Mouse (Mus musculus) ovary, adult 18-20 months (tissue): Measurements from ENCODE around the gene Clec16a.

Source experiments
- DNase-seq: peaks from one replicate; pipeline ENCODE4 v3.0.0; 2022; ENCODE audit warnings: low spot score, mixed read lengths

Gene Clec16a

DNA sequence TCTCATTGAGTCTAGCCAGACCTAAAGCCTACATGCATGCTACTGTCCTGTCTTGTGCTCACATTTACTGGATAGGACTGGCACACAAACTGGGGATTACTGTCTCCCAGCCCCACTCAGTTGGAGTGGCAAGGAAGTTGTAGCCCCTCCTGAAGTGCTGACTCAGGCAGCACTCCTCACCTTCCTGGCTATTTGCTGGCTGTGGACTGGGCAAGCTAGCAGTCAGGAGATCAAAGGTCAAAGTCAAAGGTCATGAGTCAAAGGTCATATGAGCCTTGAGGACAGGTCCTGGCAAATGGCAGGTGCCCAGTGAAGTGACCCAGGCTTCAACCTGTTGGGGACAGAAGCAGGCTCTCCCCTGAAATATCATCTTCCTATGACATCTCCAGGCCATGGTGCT lies 99.1 kb downstream of the Clec16a start:
- no peak for DNase-seq

DNA sequence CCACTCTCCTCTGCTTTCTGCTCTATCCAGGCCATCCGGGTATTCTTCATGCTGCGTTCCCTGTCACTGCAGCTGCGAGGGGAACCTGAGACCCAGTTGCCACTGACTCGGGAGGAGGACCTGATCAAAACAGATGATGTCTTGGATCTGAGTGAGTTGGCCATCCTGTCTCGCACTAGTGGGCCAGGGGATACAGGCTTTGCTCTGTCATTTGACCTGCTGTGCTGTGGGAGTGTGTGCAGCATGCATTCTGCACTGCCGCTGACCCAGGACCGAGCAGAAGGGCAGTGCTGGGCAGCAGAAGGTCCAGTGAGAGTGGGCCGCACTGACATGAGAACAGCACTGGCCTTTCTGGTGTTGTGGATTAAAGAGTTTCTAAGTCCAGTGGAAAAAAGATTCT lies 99.6 kb downstream of the Clec16a start:
- DNase-seq: no peak

DNA sequence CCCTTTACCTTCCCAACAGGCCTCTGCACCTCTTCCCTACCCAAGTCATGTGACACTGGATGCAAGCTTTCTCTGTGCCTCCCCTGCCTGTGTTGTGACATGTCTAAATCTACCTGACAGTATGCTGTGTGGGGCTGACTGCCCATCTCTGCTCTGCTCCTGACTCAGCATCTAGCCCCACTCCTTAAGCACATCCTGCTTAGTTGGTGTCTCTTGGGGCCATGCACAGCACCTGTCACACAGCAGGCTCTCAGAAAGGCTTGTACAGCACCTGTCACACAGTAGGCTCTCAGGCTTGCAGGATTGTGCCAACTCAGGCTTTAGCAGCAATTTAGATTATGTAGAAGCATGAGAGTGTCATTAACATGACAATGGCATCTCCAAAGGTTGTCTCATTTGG lies 106.7 kb downstream of the Clec16a start:
- DNase-seq: no peak

DNA sequence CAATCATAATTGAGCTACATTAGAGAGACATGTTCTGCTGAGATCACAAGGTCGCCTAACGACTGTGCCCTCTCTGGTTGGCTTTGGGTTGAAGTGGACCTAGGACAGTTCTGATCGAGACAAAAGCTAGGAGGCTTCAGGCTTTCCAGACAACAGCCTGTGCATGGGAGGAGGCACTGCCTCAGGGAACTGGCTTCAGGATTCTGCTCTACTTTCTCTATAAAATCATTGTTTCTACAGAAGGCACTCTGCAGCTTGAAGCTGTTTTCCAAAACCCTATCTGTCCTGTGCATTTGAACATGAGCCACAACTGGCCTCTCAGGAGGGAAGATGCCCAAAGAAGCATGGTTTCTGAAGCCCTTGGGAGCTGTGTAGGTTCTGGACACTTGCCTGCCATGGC lies 107.8 kb downstream of the Clec16a start:
- no peak for DNase-seq

DNA sequence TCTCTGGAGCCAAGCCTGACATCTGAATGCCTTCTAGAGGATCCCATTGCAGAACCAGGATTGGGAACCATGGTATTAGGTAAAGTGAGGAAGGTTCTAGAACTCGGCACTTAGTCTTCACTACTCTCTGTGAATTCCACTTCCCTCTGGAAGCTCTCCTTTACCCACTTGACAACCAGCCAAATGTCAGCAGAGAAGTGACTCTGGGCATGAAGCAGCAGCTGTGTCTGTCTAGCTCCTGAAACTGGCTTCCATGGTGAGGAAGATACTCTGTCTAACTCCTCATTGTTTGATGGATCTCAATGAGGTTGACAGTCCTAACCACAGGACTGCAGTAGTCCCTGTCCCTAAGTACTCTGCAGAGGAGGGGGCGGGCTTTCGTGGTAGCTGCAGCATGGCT lies 110.1 kb downstream of the Clec16a start:
- no peak for DNase-seq

DNA sequence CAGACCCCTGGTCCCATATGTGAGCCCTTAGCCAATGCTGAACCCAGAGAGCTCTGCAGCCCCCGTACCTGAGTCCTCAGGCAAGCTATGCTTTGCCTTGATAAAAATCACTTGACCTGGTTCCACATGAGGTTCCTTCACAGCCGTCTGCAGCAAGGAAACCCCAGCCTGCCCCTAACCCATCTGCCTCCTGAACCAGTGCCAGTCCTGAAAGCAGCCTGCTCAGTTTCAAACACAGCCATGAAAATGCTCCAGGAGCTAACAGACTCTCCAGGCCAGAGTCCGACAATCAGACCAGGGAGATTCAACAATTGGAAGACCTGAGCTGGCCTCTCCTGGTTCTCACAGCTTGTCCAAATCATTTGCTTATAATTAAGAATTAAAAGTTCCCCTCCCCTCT lies 110.8 kb downstream of the Clec16a start:
- DNase-seq: no peak

DNA sequence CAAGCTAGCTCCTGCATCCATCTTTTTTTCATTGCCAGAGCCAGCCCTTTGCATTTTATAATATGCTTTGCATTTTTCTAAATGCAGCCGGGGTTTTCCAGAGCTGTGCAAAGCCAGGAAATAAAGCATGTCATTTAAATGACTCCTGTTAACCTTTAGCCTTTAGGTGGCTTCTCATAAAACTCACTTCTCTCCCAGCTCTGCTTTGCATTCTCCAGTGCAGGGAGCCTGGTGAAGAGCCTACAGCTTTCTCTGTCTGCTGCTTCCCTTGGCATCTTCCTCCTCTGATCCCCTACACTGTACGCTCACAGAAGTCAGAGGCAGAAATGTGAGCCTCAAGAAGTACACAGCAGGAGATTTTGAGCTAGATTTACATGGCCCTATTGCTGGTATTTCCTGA lies 111.3 kb downstream of the Clec16a start:
- DNase-seq: no peak

DNA sequence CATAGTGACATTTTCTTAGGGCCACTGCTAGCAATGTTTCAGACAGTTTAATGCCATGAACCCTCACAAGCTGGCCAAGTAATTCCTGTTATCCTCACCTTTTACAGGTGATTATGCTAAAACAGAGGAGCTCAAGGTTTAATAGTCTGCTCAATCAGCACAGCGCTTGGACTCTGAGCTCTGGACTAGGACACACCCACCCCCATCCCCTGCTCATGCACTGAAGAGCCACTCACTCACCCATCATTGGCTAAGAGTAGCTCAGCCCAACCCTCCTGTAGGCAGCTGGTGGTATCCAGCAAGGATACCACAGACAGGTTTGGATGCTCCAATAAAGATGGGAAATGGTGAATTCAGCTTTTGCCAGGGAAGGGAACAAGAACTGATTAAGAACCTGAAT lies 111.8 kb downstream of the Clec16a start:
- DNase-seq: no peak

DNA sequence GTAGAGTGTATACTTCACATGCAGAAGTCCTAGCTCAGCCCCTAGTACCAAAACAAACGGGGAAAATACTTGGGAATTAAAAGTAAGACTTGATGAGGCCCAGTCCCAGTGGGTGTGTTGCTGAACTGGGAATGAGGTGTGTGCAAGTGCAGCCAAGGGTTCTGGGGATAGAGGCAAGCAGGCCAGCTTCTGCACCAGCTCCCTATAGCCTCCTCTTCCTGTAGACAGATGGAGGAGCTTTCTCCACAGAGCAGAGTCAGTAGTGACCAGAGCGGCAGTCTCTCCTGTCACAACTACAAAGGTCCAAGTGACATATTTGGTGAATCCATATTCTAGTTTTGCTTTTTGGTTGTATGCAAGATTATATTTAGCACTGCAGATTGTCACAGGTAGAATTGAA lies 114.1 kb downstream of the Clec16a start:
- no peak for DNase-seq

DNA sequence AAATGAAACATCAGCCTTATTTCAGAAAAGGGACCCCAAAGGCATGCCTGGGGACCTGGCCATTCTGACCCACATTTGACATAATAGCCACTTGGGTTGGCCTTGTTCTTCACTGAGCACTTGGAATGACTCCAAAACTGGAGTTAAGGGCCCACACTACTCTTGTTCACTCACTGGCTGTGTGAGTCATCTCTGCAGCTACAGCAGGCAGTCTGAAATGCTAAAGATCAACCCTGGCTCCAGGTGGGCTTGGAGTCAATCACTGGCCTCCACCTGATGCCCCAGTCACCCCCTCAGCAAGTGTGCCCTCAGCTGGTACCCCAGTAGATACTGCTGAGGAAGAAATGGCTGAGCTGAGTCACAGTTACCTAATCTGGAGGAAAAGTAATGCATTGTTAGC lies 115.4 kb downstream of the Clec16a start:
- DNase-seq: no peak

DNA sequence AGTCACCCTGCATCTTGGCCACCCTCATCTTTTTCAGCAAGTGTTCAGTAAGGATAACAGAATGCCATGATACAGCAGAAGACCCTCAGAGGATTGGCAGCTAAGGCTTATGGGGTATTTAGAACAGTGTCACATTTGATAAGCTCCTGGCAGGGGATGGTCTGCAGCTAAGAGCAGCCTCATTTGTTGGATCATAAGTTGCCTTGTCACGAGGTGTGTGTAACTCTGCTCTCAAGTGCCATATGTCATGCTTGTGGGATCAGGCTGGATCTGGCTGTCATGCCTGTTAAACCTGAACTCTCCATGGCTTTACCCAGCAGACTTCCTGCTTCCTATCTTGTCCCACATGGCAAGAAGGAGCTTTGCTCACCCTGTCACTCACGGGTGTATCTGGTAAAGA lies 116.2 kb downstream of the Clec16a start:
- DNase-seq: no peak

DNA sequence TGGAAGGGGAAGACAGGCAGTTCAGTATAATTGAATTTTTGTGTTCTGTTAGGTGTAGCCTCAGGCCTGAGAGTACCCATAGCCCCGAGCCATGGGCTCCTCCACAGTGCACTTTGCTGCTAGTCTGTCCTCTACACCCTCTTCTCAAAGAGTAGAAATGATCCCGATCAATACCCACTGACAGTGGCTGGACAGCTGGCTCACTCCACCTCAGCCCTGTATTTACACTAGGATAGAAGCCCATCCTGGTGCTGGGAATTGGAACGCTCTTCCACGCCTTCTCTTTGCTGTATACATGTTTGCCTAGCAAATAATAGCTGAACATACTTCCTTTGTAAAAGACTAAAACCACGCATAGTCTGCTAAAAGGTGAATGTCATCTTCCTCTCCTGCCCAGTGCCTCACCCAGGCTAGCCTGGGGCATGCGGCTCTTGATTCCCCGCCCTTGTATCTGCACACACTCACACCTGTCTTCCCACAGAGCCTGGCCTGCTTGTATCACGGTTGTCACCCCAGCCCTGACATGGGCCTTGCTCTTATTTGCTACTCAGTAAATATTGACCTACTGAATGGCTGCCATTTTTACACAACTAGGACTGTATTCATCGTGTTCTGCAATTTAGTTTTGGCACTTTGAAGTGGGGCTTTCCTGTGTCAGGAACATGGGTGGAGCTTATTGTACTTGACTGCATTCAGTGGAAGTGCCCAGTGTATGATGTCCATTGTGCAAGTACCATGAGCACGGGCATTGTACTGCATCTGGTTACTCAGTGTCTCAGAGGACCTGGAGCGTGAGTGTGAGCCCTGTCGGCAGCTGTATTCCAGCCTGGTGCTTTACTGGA lies 119.0 kb downstream of the Clec16a start:
- no peak for DNase-seq

DNA sequence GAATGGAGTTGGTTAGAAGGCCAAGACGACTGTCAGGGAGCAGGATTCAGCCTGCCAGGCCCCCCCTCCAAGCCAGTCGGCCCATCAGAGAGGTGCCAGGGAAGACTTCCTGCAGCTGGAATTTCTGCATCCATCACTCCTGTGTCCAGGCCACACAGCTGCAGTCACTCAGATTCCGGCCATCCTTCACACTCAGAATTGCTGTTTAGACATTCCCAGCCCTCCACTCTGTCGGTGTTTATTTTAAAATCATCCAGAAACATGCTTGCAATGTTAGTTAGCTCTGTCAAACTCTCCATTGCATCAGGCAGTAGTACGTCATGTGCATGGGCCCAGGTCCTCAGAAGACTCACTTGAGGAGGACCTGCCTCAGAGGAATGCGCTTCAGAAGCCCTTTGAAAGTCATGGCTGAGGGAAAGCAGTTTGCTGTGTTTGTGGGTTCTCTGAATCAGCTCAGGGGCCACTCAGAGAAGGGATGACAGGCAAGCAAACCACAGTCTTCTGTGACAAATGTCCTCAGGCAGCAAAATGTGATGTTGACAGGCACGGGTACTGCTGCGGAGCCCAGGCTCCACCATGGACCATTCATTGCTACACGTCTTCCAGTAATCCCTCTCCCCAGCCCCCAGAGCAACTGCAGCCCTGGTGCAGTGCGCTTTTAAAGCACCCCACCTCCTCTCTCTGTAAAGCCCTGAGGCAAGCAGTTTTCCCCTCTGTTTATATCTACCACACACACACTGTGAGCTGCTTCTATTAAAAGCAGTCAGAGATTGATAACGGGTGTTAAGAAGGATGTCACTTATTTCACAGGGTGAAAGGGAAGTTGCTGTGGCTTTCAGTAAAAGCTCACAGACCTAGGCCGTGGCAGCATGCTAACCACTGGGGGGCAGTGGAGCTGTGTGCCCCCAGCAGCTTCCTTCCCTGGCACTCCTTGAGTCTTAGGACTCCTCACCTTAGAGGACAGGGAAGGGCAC lies 120.1 kb downstream of the Clec16a start:
- no peak for DNase-seq

DNA sequence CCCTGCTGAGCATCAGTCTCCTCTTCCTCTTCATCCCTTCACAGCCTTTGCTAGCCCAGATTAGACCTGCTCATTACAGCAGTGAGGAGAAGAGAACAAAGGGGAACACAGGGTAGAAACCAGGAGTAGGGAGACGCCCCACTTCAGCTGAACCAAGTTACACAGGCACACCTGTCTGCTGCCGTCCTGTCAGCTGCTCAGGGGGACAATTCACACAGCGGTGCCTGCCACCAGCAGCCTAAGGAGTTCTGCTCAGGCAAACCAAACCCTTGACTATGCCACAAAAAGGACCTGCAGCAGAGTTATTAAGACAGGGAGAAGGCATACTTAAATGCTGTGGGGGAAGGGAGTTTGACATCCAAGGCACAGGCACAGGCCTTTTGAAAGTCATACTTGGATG lies 121.6 kb downstream of the Clec16a start:
- DNase-seq: no peak

DNA sequence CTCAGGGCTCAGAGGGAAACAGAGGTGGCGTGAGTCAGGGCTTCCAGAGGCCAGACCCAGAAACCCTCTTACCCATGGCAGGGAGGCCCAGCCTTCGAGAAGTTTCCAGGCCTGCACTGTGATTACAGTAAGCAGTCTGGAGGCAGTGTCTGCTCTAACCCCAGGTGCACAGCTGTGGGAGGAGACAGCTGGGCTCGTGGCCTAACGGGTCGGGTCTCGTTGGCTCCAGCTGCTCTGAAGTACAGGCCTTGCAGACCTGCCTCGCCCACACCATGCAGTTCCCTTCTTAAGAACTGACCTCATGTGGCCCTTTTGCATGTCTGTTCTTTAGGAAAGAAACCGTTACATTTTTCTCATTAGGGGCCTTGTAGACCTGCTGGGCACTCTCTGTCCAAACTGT lies 123.3 kb downstream of the Clec16a start:
- DNase-seq: no peak

DNA sequence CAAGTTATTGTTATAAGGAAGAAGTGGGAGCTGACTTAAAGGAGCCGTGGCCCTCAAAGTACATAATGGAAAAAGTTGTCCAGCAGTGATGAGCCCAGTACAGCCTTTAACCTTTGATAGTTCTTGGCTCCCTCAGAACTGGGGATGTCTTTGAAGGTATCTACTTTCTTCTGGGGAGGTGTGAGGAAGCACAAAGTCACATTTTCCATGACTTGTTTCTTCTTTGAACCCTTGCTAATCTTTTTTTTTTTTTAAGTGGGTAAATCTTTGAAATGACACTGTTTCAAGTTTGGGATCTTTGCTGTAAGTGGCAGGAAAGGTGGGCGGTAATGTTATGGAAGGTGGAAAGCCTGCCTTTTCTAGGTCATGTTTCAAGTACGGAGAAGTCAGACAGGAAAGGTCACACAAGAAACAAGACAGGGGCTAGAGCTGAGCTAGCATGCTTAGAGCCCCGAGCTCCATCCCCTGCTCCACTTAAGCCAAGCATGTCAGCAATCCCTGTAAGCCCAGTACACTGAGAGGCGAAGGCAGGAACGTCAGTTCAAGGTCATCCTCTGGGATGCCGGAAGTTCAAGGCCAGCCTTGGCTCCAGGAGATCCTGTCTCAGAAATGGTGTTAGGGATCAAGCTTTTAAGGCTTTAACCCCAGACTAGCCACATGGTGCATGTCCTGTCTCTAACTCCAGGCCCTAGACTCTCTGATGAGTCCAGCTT lies 124.0 kb downstream of the Clec16a start:
- no peak for DNase-seq

DNA sequence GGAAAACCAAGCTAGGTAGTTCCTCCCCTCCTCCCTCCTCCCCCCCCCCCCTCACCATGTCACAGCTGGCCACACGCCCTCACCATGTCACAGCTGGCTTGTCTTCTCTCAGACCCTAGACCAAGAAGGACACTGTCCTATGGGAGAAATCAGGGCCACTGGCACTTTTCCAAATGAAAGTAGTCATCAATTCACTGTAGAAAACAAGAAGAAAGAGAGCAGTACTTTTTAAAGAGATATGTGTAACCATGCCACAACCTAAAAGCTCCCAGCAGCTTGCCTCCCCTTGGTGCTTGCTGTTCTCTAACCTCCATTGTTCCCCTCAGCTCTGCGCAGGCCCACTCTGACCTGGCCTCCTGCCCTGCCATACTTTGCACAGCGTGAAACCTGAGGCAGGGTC lies 124.8 kb downstream of the Clec16a start:
- DNase-seq: no peak

DNA sequence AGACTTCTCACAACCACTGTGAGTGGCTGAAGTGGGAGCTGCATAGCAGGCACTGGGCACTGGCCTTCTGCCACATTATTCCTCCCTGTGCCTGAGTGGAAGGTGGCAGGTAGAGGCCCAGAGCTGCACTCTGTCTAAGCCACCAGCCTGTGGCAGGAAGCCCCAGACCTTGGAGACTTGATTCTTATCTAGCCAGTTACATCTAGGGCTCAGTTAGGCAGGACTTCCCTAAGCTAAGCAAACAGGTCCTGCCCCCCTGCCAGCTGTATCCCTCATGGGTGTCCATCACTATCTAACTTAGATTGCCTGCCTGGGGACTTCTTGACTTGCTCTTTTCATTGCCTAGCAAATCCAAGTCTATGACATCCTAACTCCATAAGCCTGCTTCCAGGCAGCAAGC lies 127.4 kb downstream of the Clec16a start:
- DNase-seq: no peak

DNA sequence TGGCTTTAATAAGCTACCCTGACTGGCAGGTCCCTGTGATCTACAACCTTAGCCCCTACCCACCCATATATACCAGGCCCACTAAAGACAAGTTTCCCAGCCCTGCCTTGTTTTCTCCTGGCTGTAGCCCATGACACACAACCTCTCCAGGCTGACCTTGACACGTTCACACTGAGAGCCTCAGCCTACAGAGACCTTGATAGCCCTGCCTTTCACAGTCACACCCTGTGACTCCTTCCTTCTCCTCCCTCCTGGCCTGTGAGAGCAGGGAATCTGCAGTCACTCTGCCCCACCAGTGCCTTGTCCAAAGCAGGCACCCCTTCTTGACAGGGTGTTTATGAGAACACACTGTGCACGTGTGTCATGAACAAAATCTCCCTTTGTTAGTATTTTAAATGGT lies 128.9 kb downstream of the Clec16a start:
- no peak for DNase-seq

DNA sequence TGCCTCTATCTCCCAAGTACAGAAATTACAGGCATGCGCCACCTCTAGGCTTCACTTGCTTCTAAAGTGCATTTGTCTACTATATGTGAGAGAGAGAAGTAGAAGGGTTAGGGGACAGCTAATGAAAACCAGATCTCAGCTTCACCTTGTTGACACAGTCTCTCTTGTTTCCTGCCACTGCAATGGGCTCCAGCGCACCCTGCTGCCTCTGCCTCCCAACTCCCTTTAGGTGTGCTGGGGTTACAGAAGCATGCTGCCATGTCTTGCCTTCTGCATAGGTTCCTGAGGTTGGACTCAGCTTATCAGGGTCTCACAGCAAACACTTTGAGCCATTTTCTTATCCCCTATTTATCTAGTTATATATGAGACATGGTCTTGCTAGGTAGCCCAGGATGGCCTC lies 129.8 kb downstream of the Clec16a start:
- DNase-seq: no peak

DNA sequence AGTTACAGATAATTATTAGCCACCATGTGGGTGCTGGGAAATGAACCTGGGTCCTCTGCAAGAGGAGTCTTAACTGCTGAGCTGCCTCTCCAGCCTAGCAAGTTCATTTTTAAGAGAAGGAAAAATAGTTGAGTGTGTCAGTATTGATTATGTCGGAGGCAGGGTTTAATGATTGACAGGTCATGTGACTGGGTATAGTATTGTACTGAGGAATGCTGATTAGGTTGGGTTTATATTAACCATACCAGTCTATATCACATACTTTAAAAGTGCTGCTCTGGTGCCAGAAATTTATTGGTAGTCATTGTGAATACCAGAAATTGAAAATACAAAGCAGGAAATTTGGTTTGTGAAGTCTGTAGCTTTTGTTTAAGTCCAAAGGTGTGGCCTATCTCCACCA lies 130.5 kb downstream of the Clec16a start:
- DNase-seq: no peak

DNA sequence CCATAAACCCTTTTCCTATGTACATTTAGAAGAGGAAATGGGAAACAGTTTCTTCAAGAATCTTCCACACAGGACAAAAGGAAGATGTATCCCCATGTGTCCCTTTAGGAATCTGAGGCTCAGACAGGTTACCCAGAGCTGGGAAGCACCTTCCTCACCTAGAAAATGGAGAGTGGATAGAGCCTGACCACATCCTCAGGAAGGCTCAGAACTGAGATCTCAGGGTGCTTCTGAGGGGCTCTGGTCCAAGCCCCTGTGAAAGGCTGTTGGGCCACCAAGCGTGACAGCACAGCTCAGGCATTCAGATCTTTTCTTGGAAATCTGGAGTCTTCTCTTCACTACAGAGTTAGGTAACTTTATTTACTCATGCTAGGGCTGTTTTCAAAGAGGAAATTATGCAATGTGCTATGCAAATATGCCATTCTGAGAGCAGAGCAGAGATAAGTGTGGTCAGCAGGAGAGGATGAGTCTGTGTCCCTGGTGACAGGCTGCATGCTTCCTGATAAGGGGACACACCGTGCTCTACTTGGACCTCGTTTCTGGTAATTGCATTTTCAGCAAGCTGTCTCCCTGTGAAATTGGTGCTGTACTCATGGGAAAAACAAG lies 131.4 kb downstream of the Clec16a start:
- DNase-seq: no peak
